Mouse (Mus musculus) cortical plate, adult 2 months (tissue): Measurements from ENCODE around the gene Sesn1.

ENCODE experiments used
- CTCF ChIP-seq: fragments of 200-500 bp; IDR thresholded peaks from 2 replicates; pipeline ENCODE4 v1.5.1; 2011; ENCODE audit warnings: mild to moderate bottlenecking, control low read depth, low read length; ENCODE audit not compliant: insufficient read depth; ENCODE audit errors: extremely low read depth
- POLR2A ChIP-seq: fragments of 200-500 bp; IDR thresholded peaks from 2 replicates; pipeline ENCODE4 v1.6.1; 2011; ENCODE audit warnings: mild to moderate bottlenecking, low read length, control low read depth; ENCODE audit not compliant: insufficient read depth; ENCODE audit errors: extremely low read depth

DNA sequence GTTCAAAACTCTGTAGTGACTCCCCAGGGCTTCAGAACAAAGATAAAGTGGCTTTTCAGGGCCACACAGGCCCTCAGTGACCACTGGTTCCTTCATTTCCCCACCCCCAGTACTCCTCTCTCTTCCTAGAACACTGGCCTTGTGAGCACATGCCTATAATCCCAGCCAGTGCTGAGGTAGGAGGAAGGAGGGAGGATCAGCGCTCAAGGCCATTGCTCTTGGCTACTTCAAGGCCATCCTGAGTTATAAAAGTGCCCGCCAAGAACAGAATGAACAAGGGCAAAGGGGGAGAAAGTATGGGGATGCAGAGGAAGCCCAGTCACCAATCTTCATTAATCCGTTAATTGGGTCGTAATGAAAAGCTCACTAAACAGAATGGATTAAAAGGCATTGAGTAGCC lies 44.1 kb upstream of the Sesn1 start:
- TF ChIP-seq CTCF, result no peak
- no peak for TF ChIP-seq POLR2A
